Mouse (Mus musculus) liver, embryonic 11.5 days (tissue): ENCODE measurements around the gene Vamp8. TPM values are rescaled to one million over a fixed set of nuclear protein-coding genes. Genes with fewer than 3 reads are reported as not detected.

Experiments used
- ATAC-seq: fragments of 200-750 bp; cut with Nextera tagmentation; replicated peaks from 2 replicates; pipeline ENCODE4 v1.8.0; 2017; ENCODE audit warnings: moderate number of reproducible peaks, mild to moderate bottlenecking, moderate TSS enrichment, moderate library complexity; ENCODE audit not compliant: low FRiP score
- DNase-seq: peaks from one replicate; pipeline ENCODE4 v3.0.0-alpha.2; 2017; ENCODE audit warnings: low spot score
- H3K27ac ChIP-seq: fragments of 300-500 bp; sonication (generic); 2 replicates; pipeline ENCODE4 v1.5.1; 2014; ENCODE audit warnings: mild to moderate bottlenecking, low read depth, low read length, control low read depth
- H3K27me3 ChIP-seq: fragments of 300-500 bp; sonication (generic); replicated peaks from 2 replicates; pipeline ENCODE4 v1.6.1; 2014; ENCODE audit warnings: low read length, mixed read lengths; ENCODE audit not compliant: control insufficient read depth, insufficient read depth
- H3K36me3 ChIP-seq: fragments of 300-500 bp; sonication (generic); 2 replicates; pipeline ENCODE4 v1.6.1; 2014; ENCODE audit warnings: mild to moderate bottlenecking, low read length, moderate library complexity, mixed read lengths; ENCODE audit not compliant: control insufficient read depth, insufficient read depth
- H3K4me1 ChIP-seq: fragments of 300-500 bp; sonication (generic); replicated peaks from 2 replicates; pipeline ENCODE4 v1.6.1; 2014; ENCODE audit warnings: low read length, mixed read lengths; ENCODE audit not compliant: control insufficient read depth, insufficient read depth
- H3K4me2 ChIP-seq: fragments of 300-500 bp; sonication (generic); 2 replicates; pipeline ENCODE4 v1.6.1; 2014; ENCODE audit warnings: mild to moderate bottlenecking, control low read depth, moderate library complexity
- H3K4me3 ChIP-seq: fragments of 300-500 bp; sonication (generic); 2 replicates; pipeline ENCODE4 v1.5.1; 2014; ENCODE audit warnings: low read depth, low read length, control low read depth
- H3K9ac ChIP-seq: fragments of 300-500 bp; sonication (generic); 2 replicates; pipeline ENCODE4 v1.6.1; 2014; ENCODE audit warnings: low read depth, low read length, control low read depth
- H3K9me3 ChIP-seq: fragments of 300-500 bp; sonication (generic); 2 replicates; pipeline ENCODE4 v1.6.1; 2016; ENCODE audit warnings: low read length, inconsistent platforms, mixed read lengths; ENCODE audit not compliant: control insufficient read depth
- WGBS: fragments of 180-500 bp; shearing (Covaris S2); extraction: QIAGEN DNeasy Blood & Tissue Kit; methylation state at CpG from one replicate; pipeline ENCODE4 v1.1.7; 2014; 5-methylcytosine and 5-hydroxymethylcytosine counted together
- polyA plus RNA-seq: library from polyadenylated mRNA; unstranded; fragments of >200 nt; fragmentation: Nextera tagmentation; extraction: Ambion mirVana; gene quantifications from 2 replicates; pipeline ENCODE4 v1.2.1, GENCODE M21; 2014

Gene Vamp8
- 265 and 274 TPM in 2 replicates for polyA plus RNA-seq

DNA sequence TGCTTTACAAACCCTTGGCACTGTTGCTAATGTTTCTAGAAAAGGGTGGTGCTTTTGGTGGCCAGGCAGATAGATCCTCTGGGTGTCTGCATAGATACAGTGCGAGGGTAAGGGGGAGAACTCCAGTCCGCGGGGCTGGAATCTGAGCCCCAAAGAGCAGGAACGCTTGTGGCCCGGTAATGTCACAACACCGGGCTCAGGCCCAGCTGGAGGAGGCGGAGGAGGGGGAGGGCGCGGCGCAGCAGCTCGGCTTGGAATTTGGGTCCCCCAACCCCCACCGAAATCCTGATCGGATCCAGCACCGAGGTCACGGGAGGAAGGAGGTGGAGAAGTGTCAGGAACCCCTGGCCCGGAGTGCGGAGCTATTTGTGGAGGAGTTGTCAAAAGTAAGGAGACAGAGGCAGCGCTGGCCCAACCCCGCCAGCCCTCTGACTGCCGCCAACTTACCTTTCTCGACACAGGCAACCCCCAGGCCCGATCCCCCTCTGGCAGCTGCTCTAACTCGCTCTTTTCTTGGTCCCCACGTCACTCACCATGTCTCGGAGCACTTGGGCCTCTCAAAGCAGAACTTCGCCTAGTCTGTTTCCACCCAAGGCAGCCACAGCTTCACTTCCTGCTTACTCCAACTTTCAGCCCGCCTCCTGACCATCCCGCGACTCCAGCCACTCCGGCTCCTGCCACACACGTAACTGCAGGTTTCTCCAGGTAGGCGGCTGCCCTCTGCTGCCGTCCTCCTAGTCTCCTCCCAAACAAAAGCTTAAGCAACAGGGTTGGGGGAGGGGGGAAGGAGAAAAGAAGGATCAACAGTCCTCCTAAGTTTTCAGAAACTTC lies at the start of gene Vamp8:
TSS of gene Vamp8 (minus strand) at position 763 of the 831 bp plus-strand sequence.
- peaks cover 35% of the 10 kb centered on the region for H3K4me1 ChIP-seq

DNA sequence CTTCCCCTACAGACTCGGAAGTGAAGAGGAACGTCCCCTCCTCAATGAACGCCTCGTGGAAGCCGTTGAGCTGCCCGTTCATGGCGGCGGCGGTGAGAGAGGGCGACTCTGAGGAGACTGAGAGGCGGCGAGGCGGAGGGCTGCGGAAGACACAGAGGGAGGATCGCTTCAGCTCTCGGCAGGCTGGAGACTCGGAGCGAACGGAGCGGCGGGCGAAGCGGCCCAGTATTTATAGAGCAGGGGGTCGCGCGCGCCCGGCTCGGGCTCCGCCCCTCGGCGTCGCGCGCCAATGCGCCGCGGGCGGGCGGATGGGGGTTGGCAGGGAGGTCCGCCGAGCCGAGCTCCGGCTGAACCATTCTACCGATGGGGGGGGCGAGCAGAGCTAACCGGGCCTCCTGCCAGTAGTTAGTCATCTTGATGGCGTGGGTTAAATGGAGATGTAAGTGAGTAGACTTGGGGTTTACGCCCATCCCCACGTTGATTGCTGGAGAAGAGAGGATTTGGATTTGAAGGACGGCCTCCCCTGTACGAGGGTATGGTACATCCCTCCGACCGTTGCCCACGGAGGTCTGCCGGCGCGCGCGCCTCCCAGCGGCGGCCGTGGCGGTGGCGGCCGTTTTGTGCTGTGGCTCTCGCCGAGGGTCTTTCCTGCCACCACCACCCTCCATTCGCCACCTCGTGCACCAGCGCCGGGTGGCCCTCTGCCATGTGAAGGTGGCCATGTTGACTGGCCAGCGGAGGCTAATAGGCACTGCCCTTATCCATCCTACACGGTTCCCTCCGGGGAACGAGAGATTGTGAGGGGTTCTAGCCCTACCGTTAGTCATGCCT lies 49.1 kb upstream of the Vamp8 start, which contains the start of gene Mat2a:
TSS of gene Mat2a (minus strand) at position 204 of the 831 bp plus-strand sequence.
- peak within 1 kb of the TSS; percentile 75 for H3K4me2 ChIP-seq
- H3K36me3 ChIP-seq, result peaks cover 22% of the 10 kb centered on the region
- under 1% methylated on average over 76 of the region's 77 CpGs for WGBS
- H3K4me1 ChIP-seq, result peaks cover 8% of the 10 kb centered on the region
- H3K9me3 ChIP-seq, result no peaks in the 10 kb centered on the region
- ATAC-seq (peak; percentile 85), DNase-seq (peak; percentile 95)
- peak within 1 kb of the TSS; percentile 100 for H3K9ac ChIP-seq
- no peaks in the 10 kb centered on the region for H3K27me3 ChIP-seq
- H3K27ac ChIP-seq, result peak within 1 kb of the TSS; percentile 99
- peak within 1 kb of the TSS; percentile 96 for H3K4me3 ChIP-seq

More for the DNA sequence above, at the start of gene Vamp8:
- WGBS, result under 1% methylated on average over 33 of the region's 33 CpGs
- H3K4me2 ChIP-seq, result peak within 1 kb of the TSS; percentile 69
- H3K27me3 ChIP-seq, result no peaks in the 10 kb centered on the region
- peak within 1 kb of the TSS; percentile 88 for H3K9ac ChIP-seq
- H3K4me3 ChIP-seq, result peak within 1 kb of the TSS; percentile 77
- DNase-seq (peak; percentile 83), ATAC-seq (peak; percentile 34)
- peaks cover 4% of the 10 kb centered on the region; the same call in 1 of the 2 replicates for H3K36me3 ChIP-seq
- peak within 1 kb of the TSS; percentile 100 for H3K27ac ChIP-seq
- no peaks in the 10 kb centered on the region for H3K9me3 ChIP-seq

DNA sequence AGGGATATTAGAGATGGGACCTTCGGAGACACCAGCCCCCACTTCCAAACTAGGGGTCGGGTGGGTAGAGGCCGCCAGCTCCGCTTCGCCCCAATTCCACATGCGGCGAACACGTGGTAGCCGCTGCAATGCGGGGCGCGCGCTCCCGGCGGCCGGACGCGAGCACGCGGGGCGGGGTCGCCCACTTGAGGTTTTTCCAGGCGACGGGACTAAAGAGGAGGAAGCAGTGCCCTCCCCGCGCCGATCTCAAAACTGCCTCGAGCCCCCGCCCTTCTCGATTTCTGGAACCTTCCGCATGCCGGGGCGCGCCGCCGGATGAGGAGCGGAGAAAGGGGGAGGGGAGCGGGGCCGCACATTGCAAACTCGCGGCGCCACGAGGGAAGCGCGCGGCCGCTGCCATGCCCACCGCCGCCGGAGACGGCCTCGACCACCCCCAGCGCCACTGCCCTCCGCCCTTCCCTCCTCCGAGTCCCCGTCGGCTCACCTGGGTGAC lies 48.4 kb upstream of the Vamp8 start:
- peaks cover 8% of the 10 kb centered on the region for H3K4me1 ChIP-seq
- peak; percentile 44 for ATAC-seq
- peaks cover 22% of the 10 kb centered on the region for H3K36me3 ChIP-seq
- under 1% methylated on average over 54 of the region's 57 CpGs for WGBS
- H3K27ac ChIP-seq, result peak overlapping the region; percentile 99
- no peaks in the 10 kb centered on the region for H3K9me3 ChIP-seq
- peak overlapping the region; percentile 100 for H3K9ac ChIP-seq
- peak overlapping the region; percentile 75 for H3K4me2 ChIP-seq
- no peaks in the 10 kb centered on the region for H3K27me3 ChIP-seq
- H3K4me3 ChIP-seq, result peak overlapping the region; percentile 96
- peak; percentile 86 for DNase-seq

DNA sequence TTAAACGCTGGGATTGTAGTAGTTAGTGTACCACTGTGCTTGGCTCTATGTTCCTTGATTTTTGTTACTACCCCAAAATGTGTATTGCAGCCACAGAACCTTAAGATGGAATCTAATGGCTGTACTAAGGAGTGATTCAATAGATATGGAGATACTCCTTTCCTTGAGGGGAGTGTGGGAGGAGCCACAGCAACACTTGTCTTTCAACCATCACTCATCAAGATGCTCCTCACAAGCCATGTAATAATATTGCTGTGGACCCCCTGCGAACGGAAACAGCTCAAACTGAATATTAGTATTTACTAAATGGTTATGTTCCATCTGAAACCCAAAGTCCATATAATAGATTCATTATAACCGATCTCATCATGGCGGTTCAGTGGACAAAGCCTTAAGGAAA lies 47.7 kb upstream of the Vamp8 start:
- H3K4me3 ChIP-seq, result peak overlapping the region; percentile 96
- peak overlapping the region; percentile 99 for H3K27ac ChIP-seq
- no peaks in the 10 kb centered on the region for H3K9me3 ChIP-seq
- H3K4me2 ChIP-seq, result peak overlapping the region; percentile 75
- peaks cover 24% of the 10 kb centered on the region for H3K36me3 ChIP-seq
- ATAC-seq (no peak), DNase-seq (no peak)
- peaks cover 8% of the 10 kb centered on the region for H3K4me1 ChIP-seq
- H3K27me3 ChIP-seq, result no peaks in the 10 kb centered on the region
- H3K9ac ChIP-seq, result peak overlapping the region; percentile 100
- WGBS, result 4% methylated on average over 5 of the region's 5 CpGs

DNA sequence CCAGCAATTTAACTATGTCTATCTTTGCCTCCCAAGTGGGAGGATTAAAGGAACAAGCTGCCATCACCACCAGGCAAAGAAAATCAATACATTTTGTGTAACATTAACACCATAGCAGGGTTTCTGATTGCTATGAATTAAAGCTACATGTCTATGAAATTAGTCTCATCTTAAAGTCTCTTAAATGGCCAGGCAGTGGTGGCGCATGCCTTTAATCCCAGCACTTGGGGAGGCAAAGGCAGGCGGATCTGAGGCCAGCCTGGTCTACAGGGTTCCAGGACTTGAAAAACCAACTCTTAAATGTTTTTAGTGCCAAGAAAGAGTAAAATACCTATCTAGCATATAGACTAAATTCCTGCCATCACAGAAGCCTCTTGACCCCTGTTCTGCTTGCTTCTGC lies 41.6 kb upstream of the Vamp8 start:
- no peak overlapping the region for H3K4me3 ChIP-seq
- DNase-seq (no peak), ATAC-seq (no peak)
- H3K9me3 ChIP-seq, result no peaks in the 10 kb centered on the region
- H3K36me3 ChIP-seq, result peaks cover 36% of the 10 kb centered on the region
- 0 out of 2 replicates have a peak, but pooled peaks cover 2% of the 10 kb centered on the region for H3K4me1 ChIP-seq
- H3K27me3 ChIP-seq, result no peaks in the 10 kb centered on the region
- no peak overlapping the region for H3K9ac ChIP-seq
- 87% methylated on average over 2 of the region's 2 CpGs for WGBS
- H3K4me2 ChIP-seq, result no peak overlapping the region
- no peak overlapping the region for H3K27ac ChIP-seq

DNA sequence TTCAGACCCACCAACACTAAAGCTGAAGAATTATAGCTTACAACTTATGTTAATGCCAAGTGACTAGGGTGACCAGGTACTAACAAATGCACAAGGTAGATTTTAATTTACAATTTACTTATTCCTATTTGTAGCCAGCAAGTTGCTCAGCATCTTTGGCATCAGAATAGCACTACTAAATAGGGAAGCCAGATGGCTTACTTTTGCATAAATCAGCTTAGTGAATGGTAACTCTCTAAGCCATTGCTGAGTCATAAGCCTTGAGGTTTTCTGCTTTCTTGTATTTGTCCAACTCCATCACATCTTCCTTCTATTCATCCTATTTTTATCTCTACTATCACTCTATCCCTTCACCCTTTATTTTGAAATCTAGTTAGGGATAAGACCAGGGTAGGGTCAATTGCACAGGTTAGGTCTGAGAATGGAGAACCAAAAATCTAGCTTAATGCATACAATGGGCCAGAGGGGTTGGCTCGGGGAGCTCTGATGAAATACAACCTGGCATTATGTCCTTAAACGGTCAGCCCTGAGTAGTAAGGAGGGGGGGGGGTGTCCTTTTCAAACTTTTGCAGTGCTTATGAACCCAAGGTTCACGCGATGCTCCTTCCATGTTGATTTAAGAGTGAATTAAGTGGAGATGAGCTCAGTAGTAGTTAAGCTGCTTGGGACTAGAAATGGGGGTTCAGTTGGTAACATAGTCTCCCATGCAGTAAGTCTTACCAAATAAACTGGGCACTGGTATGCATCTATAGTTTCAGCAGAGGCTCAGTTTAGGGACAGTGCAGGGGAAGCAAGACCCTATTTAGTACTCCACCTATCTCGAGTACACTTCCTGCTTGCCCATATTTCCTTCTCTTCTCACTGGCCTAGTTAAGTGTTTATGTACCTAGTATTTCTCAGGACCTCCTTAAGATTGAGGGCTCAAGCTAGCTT lies 40.8 kb upstream of the Vamp8 start:
- Histone ChIP-seq H3K27ac (no peak overlapping the region), H3K4me1 (no peaks in the 10 kb centered on the region), H3K9ac (no peak overlapping the region), H3K4me2 (no peak overlapping the region), H3K4me3 (no peak overlapping the region), H3K27me3 (no peaks in the 10 kb centered on the region), H3K9me3 (no peaks in the 10 kb centered on the region), H3K36me3 (peaks cover 30% of the 10 kb centered on the region)
- WGBS, result 25% methylated on average over 5 of the region's 5 CpGs
- DNase-seq (no peak), ATAC-seq (peak; percentile 45)

DNA sequence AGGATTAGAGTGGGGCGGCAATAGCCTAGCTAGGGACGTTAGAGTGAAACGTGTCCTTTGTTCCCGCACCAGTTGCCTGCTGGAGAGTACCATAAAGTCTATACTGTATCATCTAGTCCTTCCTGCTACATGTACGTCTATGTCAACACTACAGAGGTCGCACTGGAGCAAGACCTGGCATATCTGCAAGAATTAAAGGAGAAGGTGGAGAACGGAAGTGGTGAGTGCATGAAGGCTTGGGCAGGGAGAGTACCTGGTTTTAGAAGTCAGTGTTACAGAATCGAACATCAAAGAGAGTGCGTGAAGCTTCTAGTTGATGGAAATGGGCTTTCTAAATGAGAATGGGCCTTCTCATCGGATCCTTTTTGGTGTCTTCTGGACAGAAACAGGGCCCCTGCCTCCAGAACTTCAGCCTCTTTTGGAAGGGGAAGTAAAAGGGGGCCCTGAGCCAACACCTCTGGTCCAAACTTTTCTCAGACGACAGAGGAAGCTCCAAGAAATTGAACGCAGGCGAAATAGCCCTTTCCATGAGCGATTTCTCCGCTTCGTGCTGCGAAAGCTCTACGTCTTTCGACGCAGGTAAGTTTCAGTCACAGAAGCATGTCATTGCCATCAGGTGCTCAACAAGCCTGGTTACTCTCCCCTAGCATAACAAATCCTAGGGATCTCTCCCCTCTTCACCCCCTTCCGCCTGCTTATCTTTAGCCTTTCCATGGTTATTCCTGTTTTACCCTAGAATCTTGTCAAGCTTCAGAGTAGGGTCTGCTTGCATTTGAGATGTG lies 38.7 kb upstream of the Vamp8 start:
- ATAC-seq, result no peak
- no peak for DNase-seq
- H3K9ac ChIP-seq, result no peak overlapping the region
- no peak overlapping the region for H3K27ac ChIP-seq
- H3K9me3 ChIP-seq, result no peaks in the 10 kb centered on the region
- WGBS, result 90% methylated on average over 21 of the region's 21 CpGs
- peaks cover 36% of the 10 kb centered on the region for H3K36me3 ChIP-seq
- no peak overlapping the region for H3K4me2 ChIP-seq
- H3K4me3 ChIP-seq, result no peak overlapping the region
- no peaks in the 10 kb centered on the region for H3K4me1 ChIP-seq
- no peaks in the 10 kb centered on the region for H3K27me3 ChIP-seq
